Mouse (Mus musculus): ENCODE measurements at regions not wholly inside any gene's neighbourhood (a gene's known extent, or its start where the extent isn't known, plus 50 kb on each side); places are given as distances from the start of the nearest gene placed in this dataset.

DNA sequence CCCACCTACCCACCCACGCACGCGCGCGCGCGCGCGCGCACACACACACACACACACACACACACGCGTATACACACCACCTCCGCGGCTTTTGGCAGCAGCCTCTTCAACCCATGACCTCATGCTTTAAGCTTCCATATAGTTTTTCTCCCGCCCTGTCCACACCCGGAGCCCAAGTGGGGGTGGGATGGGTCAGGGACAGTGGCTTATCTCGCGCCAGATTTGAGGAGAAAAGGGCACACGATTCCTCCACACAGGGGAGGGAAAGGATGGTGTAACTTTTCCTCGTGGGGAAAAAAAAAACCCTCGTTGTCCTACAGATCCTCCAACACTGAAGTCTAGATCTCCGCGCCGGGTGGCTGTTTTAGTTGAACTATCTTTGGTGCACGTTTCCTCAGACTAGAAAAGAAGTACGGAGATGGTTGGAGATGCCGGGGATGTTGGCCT, 128.8 kb upstream of the Ubr2 start:
- DNase-seq: no peak

DNA sequence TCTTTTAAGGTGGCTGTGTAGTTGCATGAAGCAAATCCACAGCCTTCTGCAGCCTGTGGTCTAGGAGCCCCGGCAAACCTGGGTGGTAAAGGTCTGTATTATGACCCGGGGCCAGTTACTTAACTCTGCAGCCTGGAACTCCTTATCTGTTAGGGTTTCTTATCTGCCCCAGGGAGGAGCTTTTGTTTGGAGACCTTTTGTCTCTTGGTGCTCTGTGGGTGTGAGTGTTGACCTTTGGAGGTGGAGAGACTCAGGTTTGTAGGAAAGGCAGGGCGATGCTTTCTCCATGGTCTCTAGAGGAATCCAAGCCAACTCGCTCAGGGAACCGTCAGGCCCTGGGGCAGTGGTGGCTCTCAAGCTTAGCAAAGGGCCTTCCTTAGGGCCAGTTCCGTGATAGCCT, 127.8 kb upstream of the Ubr2 start:
- DNase-seq: no peak

DNA sequence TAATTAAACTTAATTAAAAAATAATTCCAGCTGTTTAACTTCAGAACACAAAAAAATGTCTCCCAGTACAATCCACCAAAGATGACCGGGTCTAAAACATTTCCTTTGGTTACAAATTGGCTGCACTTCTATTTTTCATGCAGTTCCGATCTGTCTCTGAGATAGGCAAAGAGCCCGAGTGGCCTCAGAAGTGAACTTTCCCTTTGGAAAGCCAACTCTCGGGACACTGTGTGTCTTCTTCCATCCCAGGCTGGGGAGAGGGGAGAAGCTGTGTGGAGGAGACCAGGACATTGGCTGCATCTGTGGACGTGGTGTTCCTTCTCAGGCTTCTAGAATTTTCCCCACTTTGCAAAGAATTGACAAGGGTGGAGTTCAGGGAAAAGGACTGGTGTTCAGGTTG, 125.0 kb upstream of the Ubr2 start:
- DNase-seq: no peak

DNA sequence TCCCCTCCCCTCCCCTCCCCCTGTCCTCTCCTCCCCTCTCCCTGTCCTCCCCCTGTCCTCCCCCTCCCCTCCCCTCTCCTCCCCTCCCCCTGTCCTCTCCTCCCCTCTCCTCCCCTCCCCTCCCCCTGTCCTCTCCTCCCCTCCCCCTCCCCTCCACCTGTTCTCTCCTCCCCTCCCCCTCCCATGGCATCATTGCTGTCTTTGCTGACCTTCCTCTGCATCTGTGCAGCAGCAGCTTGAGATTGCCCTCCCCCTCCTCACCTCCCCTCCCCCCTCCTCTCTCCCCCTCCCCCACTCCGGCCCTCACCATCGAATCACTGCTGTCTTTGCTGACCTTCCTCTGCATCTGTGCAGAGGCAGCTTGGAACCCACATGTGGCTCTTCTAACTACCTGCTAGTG, 123.4 kb upstream of the Ubr2 start:
- DNase-seq: no peak

DNA sequence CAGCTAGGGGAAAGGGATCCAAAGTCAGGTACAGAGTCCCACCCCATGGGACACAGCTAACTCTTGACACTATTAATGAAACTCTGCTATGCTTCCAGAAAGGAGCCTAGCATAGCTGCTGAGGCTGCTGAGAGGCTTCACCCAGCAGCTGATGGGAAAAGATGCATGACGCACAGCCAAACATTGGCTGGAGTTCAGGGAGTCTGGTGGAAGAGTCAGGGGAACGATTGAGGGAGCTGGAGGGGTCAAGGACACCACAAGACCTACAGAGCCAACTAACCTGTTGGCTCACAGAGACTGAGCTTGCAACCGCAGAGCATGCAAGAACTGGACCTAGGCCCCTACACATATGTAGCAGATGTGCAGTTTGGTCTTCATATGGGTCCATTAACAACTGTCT, 117.2 kb upstream of the Ubr2 start:
- DNase-seq: no peak

DNA sequence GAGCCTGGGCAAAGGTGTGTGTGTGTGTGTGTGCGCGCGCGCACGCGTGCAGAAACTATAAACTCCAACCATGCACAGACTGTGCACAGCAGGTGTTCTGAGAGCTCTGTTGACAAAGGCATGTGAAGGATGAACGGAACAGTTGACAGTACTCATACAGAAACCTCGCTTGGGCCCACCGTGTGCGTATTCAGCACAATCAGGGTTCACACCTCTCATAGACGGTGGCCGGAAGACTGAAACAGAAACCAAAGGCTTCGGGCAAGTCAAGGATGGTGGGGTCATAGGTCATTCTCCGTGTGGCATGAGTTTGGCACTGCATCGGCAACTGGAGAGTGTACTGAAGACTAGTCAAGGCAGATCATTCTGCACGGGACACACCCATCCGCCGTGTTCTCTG, 113.2 kb upstream of the Ubr2 start:
- DNase-seq: no peak

DNA sequence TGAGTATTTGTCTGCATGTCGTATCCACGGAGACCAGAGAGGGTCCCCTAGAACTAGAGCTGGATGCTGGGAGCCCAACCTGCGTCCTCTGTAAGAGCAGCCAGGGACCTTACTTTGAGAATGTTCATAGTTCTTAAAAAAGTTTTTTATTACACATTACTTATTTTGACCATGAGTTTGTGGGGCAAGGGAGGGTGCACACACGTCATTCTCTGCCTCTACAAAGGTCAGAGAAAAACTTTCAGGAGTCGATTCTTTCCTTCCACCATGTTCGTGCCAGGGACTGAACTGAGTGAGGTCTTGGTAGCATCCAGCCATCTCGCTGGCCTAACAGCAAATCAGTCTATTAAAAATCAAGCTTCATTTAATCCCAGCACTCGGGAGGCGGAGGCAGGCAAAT, 111.9 kb upstream of the Ubr2 start:
- no peak for DNase-seq

DNA sequence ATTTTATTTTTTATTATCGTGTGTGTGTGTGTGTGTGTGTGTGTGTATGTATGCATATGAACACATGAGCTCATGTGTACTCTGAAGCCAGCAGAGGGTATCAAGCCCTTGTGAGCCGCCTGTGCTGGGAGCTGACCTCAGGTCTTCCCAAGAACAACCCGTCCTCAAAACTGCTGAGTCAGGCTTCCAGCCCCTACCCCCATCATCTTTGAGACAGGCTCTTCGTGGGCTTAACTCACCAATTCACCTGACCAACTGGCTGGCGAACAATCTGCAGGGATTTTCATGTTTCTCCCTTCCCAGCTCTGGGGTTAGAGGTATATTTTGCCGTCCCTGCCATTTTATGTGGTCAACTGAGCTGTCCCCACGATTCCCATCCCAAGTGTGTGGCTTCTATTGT, 107.7 kb upstream of the Ubr2 start:
- no peak for DNase-seq

DNA sequence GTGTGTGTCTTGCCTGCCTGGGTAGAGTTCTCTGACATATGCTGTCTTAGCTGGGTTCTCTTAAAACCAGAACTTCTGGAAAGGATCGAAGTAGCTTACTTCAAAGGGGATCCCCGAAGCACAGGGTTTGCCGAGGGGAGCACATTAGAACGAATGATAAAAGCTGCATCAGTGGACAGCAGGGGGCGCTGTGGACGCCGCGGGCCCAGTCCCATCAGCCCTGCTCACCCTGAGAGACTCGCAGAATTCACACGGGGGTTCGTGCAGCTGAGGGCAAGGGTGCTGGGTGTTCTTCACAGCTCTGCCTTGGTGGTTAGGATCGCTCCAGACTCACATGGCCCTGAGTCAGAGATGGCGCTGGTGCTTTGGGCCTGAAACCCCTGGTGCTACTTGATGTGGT, 105.4 kb upstream of the Ubr2 start:
- peak; percentile 4 to 6 for DNase-seq

DNA sequence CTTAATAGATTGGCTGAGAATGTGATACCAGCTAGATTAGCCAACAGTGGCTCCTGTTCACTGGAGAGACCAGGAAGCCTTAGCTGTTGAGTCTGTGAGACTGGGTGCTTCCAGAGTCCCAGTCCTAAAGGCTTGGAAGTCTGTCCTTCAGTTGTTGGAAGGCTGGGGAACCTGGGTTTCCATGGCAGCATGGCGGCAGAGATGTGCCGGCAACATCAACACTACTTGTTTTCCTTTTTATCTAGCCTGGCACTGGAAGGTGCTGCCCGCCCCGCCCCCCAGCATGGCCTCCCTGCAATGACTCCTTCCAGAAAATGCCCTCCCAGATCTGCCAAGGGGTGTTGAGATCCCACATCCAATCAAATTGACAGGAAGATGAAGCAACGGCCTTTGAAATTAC, 104.8 kb upstream of the Ubr2 start:
- DNase-seq: no peak

DNA sequence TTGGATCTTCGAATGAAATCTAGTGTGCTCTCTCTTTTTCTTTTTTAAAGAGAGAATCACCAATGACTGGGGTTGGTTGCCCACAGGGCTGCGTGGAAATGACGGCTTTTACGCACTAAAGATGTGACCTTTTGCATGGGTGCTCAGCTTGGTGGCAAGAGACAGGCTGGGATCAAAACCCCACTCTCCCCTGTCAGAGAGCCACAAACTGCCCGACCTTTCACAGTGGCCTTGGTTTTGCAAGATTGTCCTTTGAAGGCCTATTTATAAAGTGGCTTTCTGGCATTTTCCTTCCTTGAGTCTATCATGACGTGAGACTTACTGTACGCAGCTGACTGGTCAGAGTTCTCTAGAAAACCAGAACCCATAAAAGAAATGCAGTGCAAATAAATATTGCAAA, 104.4 kb upstream of the Ubr2 start:
- DNase-seq: no peak

DNA sequence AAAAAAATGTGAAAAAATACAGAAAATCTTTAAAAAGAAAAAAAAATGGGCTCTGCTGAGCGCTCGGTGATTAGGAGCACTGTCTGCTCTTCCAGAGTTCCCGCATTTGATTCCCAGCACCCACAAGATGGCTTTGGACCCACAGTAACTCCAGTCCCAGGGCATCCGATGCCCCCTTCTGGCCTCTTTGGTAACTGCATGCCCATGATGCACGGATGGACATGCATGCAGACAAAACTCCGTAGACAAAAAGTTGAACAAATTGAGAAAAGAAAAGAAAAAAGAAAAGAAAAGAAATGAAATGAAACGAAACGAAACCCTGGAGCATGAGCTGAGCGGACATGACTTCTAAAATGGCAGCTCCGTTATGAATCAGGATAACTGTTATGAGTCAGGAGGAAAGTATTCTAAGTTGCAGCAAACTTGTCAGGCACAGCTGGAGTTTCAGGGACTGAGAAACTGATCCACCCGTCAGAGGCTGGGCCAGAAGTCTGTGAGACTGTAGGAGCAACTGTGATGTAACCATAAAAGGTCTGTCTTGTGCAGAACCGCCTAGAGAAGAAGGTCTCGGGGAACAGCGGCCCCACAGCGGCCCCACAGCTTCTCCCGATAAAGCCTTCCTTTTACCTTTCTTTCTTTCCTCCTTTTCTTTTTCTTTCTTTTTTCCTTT, 102.3 kb upstream of the Ubr2 start:
- peak in 1 of 2 experiments; percentile 3 for DNase-seq

DNA sequence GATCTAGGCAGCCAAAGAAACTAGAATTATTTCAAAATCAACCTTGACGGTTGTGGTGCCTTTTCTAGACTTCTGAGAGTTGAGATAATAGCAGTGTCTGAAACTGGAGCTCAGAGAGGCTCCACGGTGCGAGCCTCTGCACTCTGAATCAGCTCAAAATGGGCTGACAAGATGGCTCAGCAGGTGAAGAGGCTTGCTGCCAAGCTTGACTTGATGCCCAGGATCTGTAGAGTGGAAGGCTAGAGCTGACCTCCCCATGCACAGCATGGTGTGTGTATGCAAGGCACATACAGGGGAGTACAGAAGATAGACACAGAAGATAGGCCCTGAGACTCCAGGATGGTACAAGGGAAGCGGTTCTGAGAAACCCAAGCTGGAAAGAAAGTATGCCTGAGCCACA, 100.5 kb upstream of the Ubr2 start:
- no peak for DNase-seq

DNA sequence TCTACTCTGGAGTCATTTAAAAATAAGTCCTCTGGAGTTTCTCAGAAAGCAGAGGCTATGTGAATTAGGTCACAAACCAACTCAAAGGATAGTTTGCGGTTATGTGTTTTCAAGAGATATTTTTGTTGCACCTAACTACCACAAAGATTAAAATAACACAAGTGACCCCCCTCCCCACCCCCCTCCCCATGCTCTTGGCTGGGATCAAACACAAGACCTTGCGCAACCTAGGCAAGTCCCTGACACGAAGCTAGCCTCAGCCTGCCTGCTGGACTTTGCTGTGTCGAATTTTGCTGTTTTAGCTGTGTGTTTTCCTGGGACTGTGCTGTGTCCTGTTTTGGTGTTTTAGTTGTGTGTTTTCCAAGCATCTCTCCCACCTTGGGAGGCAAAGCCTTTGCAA, 94.0 kb upstream of the Ubr2 start:
- DNase-seq: no peak

DNA sequence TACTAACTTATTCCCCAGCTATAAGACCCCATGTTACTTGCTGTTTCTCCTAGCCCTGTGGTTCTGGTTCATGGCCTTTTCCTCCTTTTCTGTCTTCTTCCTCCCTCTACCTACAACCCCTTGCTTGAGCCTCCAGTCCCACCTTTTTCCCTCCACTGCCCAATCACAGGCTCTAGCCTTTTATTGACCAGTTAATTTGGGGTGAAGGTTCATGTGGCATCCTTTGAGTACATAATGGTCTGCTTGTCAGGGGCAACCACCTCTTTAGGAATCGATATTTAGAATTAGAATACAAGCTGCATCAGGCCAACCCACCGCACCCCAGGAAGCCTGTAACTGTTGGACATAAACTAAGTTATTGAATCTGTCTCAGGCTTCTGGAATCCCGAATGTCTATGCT, 84.8 kb upstream of the Ubr2 start:
- no peak for DNase-seq

DNA sequence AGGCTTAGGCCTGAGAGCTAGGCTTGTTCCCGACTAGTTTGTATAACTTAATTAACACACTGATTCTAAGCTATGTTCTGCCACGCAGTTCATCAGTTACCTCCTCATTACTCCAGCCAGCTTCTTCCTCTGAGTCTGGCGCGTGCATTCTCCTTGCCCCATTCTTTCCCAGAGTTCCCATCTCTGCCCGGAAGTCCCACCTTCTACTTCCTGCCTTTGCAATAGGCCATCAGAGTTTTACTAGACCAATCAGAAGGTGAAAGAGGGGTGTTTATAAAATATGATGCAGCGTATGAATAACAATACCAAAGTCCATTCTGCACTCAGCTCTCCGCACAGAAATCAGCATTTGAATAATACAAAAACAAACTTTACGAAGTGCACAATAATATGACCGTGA, 81.7 kb upstream of the Ubr2 start:
- no peak for DNase-seq

DNA sequence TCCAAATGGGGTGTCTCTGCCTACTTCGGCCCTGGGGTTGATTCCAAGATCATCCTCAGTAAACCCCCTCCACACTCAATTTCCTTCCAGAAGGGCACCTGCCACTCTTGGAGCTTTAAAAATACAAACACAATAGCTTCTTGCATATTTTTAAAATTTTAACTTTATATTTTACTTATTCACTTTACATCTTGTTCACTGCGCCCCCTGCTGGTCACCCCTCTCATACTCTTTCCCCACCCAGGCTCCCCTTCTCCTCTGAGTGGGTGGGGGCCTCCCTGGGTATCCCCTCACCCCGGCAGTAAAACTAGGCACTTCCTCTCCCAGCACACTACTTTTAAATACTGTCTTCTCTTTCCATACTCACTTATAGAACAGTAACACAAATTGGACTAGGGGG, 79.4 kb upstream of the Ubr2 start:
- DNase-seq: peak; percentile 48 to 51

DNA sequence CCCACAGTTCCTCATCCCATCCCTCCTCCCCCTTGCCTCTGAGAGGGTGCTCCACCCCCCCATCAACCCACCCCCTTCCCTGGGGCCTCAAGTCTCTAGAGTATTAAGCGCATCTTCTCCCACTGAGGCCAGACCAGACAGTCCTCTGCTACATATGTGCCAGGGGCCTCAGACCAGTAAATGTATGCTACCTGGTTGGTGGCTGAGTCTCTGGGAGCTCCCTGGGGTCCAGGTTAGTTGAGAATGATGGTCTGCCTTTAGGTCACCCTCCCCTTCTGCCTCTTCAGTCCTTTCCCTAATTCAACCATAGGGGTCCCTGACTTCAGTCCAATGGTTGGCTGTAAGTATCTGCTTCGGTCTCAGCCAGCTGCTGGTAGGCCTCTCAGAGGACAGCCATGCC, 58.9 kb upstream of the Ubr2 start:
- no peak for DNase-seq

DNA sequence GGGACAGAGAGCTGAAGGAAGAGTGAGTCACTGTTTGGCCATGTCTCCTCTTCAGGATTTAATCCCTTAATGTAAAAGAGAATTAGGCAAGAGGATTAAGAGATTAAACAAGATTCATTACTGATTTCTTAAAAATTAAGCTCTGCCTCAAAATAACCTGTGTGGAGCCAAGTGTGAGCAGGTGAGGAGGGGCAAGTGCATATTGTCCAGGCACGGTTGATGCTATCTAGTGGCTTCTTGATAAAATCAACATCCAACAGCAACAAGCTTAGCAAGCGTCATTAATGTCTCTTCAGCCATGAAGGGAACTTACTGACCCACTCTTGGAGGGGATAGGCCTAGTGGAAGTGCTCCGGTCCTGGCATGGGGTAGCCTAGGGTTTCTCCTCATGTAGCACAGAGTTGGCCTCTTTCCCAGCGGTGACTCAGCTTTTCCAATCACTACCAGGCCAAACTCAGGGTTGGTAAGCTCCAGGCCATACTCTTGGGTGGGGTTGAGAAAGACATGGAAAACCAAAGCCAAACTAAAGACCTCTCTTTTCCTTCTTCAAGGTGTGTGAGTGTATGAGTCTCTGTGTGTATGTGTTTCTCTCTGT, 55.0 kb upstream of the Ubr2 start:
- no peak for DNase-seq

DNA sequence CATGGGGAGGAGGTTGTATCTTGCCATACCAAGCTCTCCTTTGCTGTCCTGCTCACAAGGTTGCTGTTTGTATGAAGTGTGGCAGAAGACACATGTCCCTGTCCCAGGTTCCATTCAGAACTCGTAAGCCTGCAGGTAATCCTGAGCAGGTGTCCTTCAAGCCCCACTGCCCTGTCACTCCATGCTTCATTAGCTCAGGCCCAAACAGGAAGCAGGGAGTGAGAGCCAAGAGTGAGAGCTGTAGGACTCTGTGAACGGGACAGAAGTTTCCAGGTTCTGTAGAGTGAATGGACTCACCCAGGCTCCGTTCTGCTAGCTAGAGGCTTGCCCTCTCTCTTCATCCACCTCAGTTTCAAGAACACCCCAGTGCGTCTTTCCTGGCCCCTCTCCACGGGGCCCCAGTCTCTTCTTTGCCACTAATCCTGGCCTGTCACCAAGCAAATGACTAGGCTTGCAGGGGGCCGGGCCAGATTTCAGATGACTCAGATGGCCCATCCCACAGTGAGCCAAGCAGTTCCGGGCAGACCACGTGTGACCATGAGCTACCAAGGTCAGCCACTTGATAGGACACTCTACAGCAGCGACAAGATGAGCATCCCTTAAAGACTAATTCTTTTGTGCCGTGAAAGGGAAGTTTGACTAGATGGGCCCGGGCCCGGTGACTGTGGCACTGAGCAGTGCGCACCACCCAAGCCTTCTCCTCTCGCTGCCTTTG, 54.4 kb upstream of the Ubr2 start:
- DNase-seq: no peak

DNA sequence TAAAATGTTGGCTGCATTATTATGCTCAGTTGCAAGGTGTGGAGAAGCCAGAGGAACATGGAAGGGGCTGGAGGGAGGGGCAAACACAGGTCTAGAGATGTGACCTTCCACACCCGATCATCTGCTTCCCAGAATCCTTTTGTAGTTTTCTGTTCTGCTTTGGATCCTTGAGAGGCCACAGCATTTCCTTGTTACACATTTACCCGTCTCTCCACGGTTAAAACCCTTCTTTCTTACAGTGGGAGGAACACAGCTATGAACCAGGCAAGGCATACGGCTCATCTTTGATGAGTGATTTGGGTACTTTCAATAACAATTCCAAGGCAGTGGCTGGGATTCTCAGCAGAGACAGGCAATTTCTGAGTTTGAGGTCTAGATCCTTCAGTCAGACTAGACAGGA, 53.6 kb upstream of the Ubr2 start:
- DNase-seq: no peak

DNA sequence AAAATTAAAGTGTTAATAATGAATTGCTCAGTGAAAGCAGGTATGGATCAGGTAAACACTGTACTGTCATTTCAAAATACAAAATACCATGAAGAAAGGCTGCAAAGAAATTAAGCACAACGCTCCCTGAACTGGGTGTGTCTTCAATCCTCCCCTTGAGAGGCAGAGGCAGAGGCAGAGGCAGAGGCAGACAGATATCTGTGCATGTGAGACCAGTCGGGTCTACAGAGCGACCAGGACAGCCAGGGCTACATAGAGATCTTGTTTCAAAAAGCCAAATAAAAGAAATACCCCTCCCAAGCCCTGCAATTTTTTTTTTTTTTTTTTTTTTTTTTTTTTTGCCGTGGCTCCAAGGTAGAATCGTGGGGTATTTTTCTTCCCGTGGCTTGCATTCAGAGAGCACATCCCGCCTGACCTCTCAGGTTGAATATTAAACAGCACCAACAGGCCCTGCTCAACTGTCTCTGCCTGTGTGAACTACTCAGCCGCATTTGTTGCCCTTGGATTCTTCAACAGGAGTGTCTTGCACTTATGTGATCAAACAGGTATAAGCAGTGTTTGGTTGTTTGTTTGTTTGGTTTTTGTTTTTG, 50.8 kb upstream of the Ubr2 start:
- DNase-seq: no peak

Measured in B cell, adult 2 months (primary cell).